In the genomic region with DNA sequence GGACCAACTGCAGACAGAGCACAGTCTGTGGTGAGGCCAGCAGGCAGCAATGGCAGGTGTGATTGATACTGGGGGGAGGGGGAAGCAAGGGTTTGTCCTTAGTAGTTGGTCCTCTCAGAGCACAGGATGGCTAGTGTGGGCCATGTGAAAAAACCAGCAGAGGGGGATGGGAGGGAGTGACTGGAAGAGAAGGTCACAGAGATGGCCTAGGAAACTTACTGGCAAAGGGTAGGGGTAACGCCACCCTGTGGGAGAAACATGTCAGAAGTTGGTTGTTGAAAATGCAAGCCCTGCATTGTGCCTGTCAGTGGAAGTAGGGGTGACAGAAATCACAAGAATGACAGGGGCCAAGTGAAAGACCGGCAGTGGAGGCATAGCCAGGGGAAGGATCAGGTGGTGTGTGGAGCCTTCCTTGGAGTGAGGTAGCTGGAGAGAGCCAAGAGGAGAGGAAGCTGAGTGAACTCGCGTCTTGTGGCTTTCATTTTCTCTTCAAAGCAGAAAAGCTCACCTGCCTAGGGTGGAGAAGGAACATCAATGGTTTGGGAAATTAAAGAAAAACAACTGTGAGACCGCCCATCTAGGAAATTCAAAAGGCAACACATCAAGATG, we compare ENCODE assay signal across 27 mouse cellular contexts. TPM values are rescaled to one million over a fixed set of nuclear protein-coding genes. Genes with fewer than 3 reads are reported as not detected.
DNase-seq lines count a peak whose midpoint lies in the region; TF ChIP-seq lines count a peak whose summit lies in the region.
"Had no signal": no experiment of that assay in that cellular context is flagged by ENCODE, and none has a peak within 500 bp of the region (broad histone marks: within the 10 kb centered on the region; RNA-seq: fewer than 3 reads in every experiment).

No protein-coding gene starts in this region.

- TF ChIP-seq CTCF in gastrocnemius, adult 2 months (IDR thresholded peaks at IDR 0.05): no peak
- TF ChIP-seq CTCF in spleen, adult 2 months (IDR thresholded peaks at IDR 0.05; ENCODE audit: extremely low read depth, insufficient read depth, insufficient read length, insufficient replicate concordance): no peak
- TF ChIP-seq CTCF in thymus, adult 2 months (IDR thresholded peaks at IDR 0.05; ENCODE audit: borderline replicate concordance, control insufficient read depth, extremely low read depth, insufficient read depth, low read length, poor library complexity): no peak
- TF ChIP-seq CTCF in lung, adult 2 months (IDR thresholded peaks at IDR 0.05; ENCODE audit: insufficient read depth, low read length): no peak

- no peak for DNase-seq in gastrocnemius, adult 2 months
- DNase-seq in gastrocnemius, postnatal 36 days: no peak
- DNase-seq in spleen, adult 2 months (ENCODE audit: low read depth in 1 of 2, low spot score in 2 of 2): no peak
- DNase-seq in spleen, postnatal 14 days (ENCODE audit: low spot score in 2 of 2): no peak
- DNase-seq in thymus, adult 2 months: no peak
- DNase-seq in thymus, postnatal 4 days: peak; percentile 56
- no peak for DNase-seq in lung, adult 2 months
- no peak for DNase-seq in right cerebral cortex, postnatal 14 days
- DNase-seq: adrenal gland, adult 2 months; cerebellum, adult 2 months; cerebellum, postnatal 14 days; forebrain, postnatal 0 days; gastrocnemius, postnatal 14 days; heart, adult 11 months; heart, postnatal 4 days; kidney, adult 18-20 months; kidney, postnatal 4 days; layer of hippocampus, adult 9-11 months; liver; lung, postnatal 4 days had no signal

- no peaks in the 10 kb centered on the region for H3K36me3 ChIP-seq in spleen, adult 2 months (ENCODE audit: control insufficient read depth, insufficient read depth, low read length)
- no peaks in the 10 kb centered on the region for H3K36me3 ChIP-seq in thymus, adult 2 months (ENCODE audit: control insufficient read depth, insufficient read depth, low read length)
- H3K36me3 ChIP-seq: heart, embryonic 10.5 days; hindbrain, embryonic 13.5 days; midbrain, embryonic 10.5 days; neural tube, embryonic 13.5 days had no signal

- 60% methylated on average over 5 of the region's 5 CpGs for WGBS in spleen, adult 2 months
- WGBS in thymus, adult 2 months: 15% methylated on average over 5 of the region's 5 CpGs
- WGBS in lung, adult 2 months: 72% methylated on average over 5 of the region's 5 CpGs

- intact Hi-C loops in gastrocnemius, adult 2 months (cut with DNase I): no loop called here
- intact Hi-C loops in gastrocnemius, postnatal 36 days (cut with DNase I): no loop called here

- TF ChIP-seq POLR2A in spleen, adult 2 months (IDR thresholded peaks at IDR 0.05; ENCODE audit: low read depth, low read length): no peak
- TF ChIP-seq POLR2A in thymus, adult 2 months (IDR thresholded peaks at IDR 0.05; ENCODE audit: control insufficient read depth, extremely low read depth, insufficient read depth, low read length, poor library complexity): no peak
- no peak for TF ChIP-seq POLR2A in lung, adult 2 months (IDR thresholded peaks at IDR 0.05; ENCODE audit: borderline replicate concordance, extremely low read depth, low read depth, low read length)

- H3K4me3 ChIP-seq in gastrocnemius, adult 2 months: no peak overlapping the region
- H3K4me3 ChIP-seq in spleen, adult 2 months (ENCODE audit: extremely low read depth, insufficient read depth, insufficient read length): no peak overlapping the region; the same call in 1 of the 2 replicates
- H3K4me3 ChIP-seq in thymus, adult 2 months (ENCODE audit: control insufficient read depth, insufficient read depth, low read length): peak overlapping the region; percentile 32
- H3K4me3 ChIP-seq in lung, adult 2 months (replicated peaks; ENCODE audit: extremely low read depth, low read depth, low read length): no peak overlapping the region
- H3K4me3 ChIP-seq: erythroblast, embryonic 14.5 days; heart, embryonic 10.5 days; hindbrain, embryonic 13.5 days; midbrain, embryonic 10.5 days; myocyte; neural tube, embryonic 13.5 days had no signal

- no peaks in the 10 kb centered on the region for H3K27me3 ChIP-seq in spleen, adult 2 months (ENCODE audit: control insufficient read depth, insufficient read depth, low read length)
- no peaks in the 10 kb centered on the region for H3K27me3 ChIP-seq in thymus, adult 2 months (ENCODE audit: control insufficient read depth, insufficient read depth, low read length)
- H3K27me3 ChIP-seq: hindbrain, embryonic 13.5 days; neural tube, embryonic 13.5 days had no signal

- H3K4me1 ChIP-seq in spleen, adult 2 months (ENCODE audit: control insufficient read depth, insufficient read depth, insufficient read length): peaks cover 25% of the 10 kb centered on the region
- H3K4me1 ChIP-seq in thymus, adult 2 months (replicated peaks; ENCODE audit: control insufficient read depth, insufficient read depth, low read length): peaks cover 28% of the 10 kb centered on the region
- no peaks in the 10 kb centered on the region for H3K4me1 ChIP-seq in lung, adult 2 months (ENCODE audit: control insufficient read depth, insufficient read depth, low read length)
- H3K4me1 ChIP-seq: heart, embryonic 10.5 days; hindbrain, embryonic 13.5 days; midbrain, embryonic 10.5 days; neural tube, embryonic 13.5 days had no signal

- peak overlapping the region; percentile 38; the same call in 1 of the 2 replicates for H3K27ac ChIP-seq in gastrocnemius, adult 2 months
- H3K27ac ChIP-seq in spleen, adult 2 months (ENCODE audit: insufficient read depth, low read length): peak overlapping the region; percentile 76
- H3K27ac ChIP-seq in thymus, adult 2 months (ENCODE audit: control insufficient read depth, insufficient read depth, low read length): peak overlapping the region; percentile 92
- H3K27ac ChIP-seq: heart, embryonic 10.5 days; hindbrain, embryonic 13.5 days; kidney, postnatal 0 days; midbrain, embryonic 10.5 days; neural tube, embryonic 13.5 days had no signal

RNA-seq across cellular contexts. Expression of gene Prkcq, which starts 22.9 kb away (rescaled TPM):
- 10 to 100 TPM; 75.5 to 85.1 TPM for total RNA-seq in gastrocnemius, adult 2 months (2021)
- total RNA-seq in gastrocnemius, postnatal 36 days (2021): 10 to 100 TPM; 45.6 to 65.2 TPM
- 9.3 and 11.2 TPM in 2 replicates for polyA plus RNA-seq in spleen, adult 2 months (2012; rRNA removed)
- 48.4 and 48.5 TPM in 2 replicates for polyA plus RNA-seq in thymus, adult 2 months (2012; rRNA removed)
- polyA plus RNA-seq in lung, adult 2 months (2012; rRNA removed): 2.8 and 3.8 TPM in 2 replicates
- polyA plus RNA-seq: erythroblast, embryonic 14.5 days had no signal

Comparison
In these comparisons a context has a peak if more than half of its experiments do, and no peak if none do; other contexts are left out.
1. H3K27ac ChIP-seq: peak in every context shown above with its lines; median percentile 92 in thymus, adult 2 months; 76 in spleen, adult 2 months; 38 in gastrocnemius, adult 2 months.